Mouse (Mus musculus): Measurements from ENCODE around the gene Naa16. TPM values are rescaled to one million over a fixed set of nuclear protein-coding genes. Genes with fewer than 3 reads are reported as not detected.

Naa16 gene
- polyA plus RNA-seq, 1 experiment from 2014 or later, result 19.1 TPM

- WGBS, result 92% methylated on average over 6 of the region's 6 CpGs
- Histone ChIP-seq H3K4me3 (ENCODE audit: low read depth, low read length) (no peak overlapping the region), H3K9me3 (ENCODE audit: control insufficient read depth, low read length) (no peaks in the 10 kb centered on the region), H3K27ac (ENCODE audit: low read depth, low read length) (no peak overlapping the region), H3K27me3 (ENCODE audit: control insufficient read depth, insufficient read depth, low read length) (0 out of 2 replicates have a peak, but pooled peaks cover 5% of the 10 kb centered on the region), H3K4me1 (ENCODE audit: control insufficient read depth, insufficient read depth, low read length) (no peaks in the 10 kb centered on the region), H3K9ac (replicated peaks; ENCODE audit: low read depth, low read length) (no peak overlapping the region), H3K36me3 (ENCODE audit: control insufficient read depth, insufficient read depth, low read length) (no peaks in the 10 kb centered on the region), H3K4me2 (ENCODE audit: low read depth, low read length) (no peak overlapping the region)
- ATAC-seq (ENCODE audit: low read depth), result no peak
Measured at GRCm38 (mm10) chr14:79304873-79305464, 85.6 kb downstream of the Naa16 start.

DNA sequence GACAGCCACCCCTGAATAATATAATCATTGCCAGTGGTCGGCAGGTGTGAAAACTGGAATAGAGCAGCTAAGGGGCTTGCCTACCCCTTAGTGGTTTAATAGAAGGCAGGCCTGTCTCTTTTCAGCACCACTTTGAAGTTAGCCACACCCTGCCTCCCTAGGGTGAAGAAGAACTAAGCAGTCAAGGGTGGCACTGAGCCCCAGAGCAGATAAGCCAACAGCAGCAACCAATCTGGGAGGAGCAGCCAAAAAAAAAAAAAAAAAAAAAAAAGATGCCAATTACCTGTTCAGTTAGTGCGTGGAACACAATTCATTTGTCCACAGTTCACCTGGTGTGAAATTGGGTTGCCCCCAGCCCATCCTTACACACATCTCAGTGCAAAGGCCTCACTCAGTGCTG, 87.4 kb downstream of the Naa16 start:
- Histone ChIP-seq H3K27ac (ENCODE audit: low read depth, low read length) (no peak overlapping the region), H3K4me3 (ENCODE audit: low read depth, low read length) (no peak overlapping the region), H3K27me3 (ENCODE audit: control insufficient read depth, insufficient read depth, low read length) (0 out of 2 replicates have a peak, but pooled peaks cover 9% of the 10 kb centered on the region), H3K4me1 (ENCODE audit: control insufficient read depth, insufficient read depth, low read length) (no peaks in the 10 kb centered on the region), H3K36me3 (ENCODE audit: control insufficient read depth, insufficient read depth, low read length) (no peaks in the 10 kb centered on the region), H3K4me2 (ENCODE audit: low read depth, low read length) (no peak overlapping the region), H3K9me3 (ENCODE audit: control insufficient read depth, low read length) (no peaks in the 10 kb centered on the region), H3K9ac (replicated peaks; ENCODE audit: low read depth, low read length) (no peak overlapping the region)
- ATAC-seq (ENCODE audit: low read depth), result no peak
- WGBS, result 72% methylated on average over 2 of the region's 2 CpGs

GRCm38 (mm10) chr14:79301466-79301875, 89.1 kb downstream of the Naa16 start, which contains the start of gene Rgcc:
Gene Rgcc, minus strand, starts transcription at chr14:79301645.
- peak within 1 kb of the TSS; percentile 60 for H3K9ac ChIP-seq (replicated peaks; ENCODE audit: low read depth, low read length)
- H3K36me3 ChIP-seq (ENCODE audit: control insufficient read depth, insufficient read depth, low read length), result no peaks in the 10 kb centered on the region
- peak; percentile 97 for ATAC-seq (ENCODE audit: low read depth)
- H3K4me3 ChIP-seq (ENCODE audit: low read depth, low read length), result peak within 1 kb of the TSS; percentile 42
- no peaks in the 10 kb centered on the region for H3K9me3 ChIP-seq (ENCODE audit: control insufficient read depth, low read length)
- peak within 1 kb of the TSS; percentile 98 for H3K4me2 ChIP-seq (ENCODE audit: low read depth, low read length)
- 0 out of 2 replicates have a peak, but pooled peaks cover 9% of the 10 kb centered on the region for H3K27me3 ChIP-seq (ENCODE audit: control insufficient read depth, insufficient read depth, low read length)
- no peaks in the 10 kb centered on the region for H3K4me1 ChIP-seq (ENCODE audit: control insufficient read depth, insufficient read depth, low read length)
- under 1% methylated on average over 33 of the region's 34 CpGs for WGBS
- no peak within 1 kb of the TSS for H3K27ac ChIP-seq (ENCODE audit: low read depth, low read length)

- WGBS, result under 1% methylated on average over 52 of the region's 52 CpGs
- H3K4me2 ChIP-seq (ENCODE audit: low read depth, low read length), result peak overlapping the region; percentile 98
- H3K4me3 ChIP-seq (ENCODE audit: low read depth, low read length), result peak overlapping the region; percentile 42
- ATAC-seq (ENCODE audit: low read depth), result peak; percentile 48
- no peaks in the 10 kb centered on the region for H3K4me1 ChIP-seq (ENCODE audit: control insufficient read depth, insufficient read depth, low read length)
- no peaks in the 10 kb centered on the region for H3K9me3 ChIP-seq (ENCODE audit: control insufficient read depth, low read length)
- H3K27me3 ChIP-seq (ENCODE audit: control insufficient read depth, insufficient read depth, low read length), result 0 out of 2 replicates have a peak, but pooled peaks cover 9% of the 10 kb centered on the region
- H3K36me3 ChIP-seq (ENCODE audit: control insufficient read depth, insufficient read depth, low read length), result no peaks in the 10 kb centered on the region
- peak overlapping the region; percentile 60 for H3K9ac ChIP-seq (replicated peaks; ENCODE audit: low read depth, low read length)
- H3K27ac ChIP-seq (ENCODE audit: low read depth, low read length), result no peak overlapping the region
Measured at GRCm38 (mm10) chr14:79300641-79301350, 89.8 kb downstream of the Naa16 start.

- Histone ChIP-seq H3K9ac (replicated peaks; ENCODE audit: low read depth, low read length) (peak overlapping the region; percentile 60; the same call in 1 of the 2 replicates), H3K36me3 (ENCODE audit: control insufficient read depth, insufficient read depth, low read length) (no peaks in the 10 kb centered on the region), H3K9me3 (ENCODE audit: control insufficient read depth, low read length) (no peaks in the 10 kb centered on the region), H3K27me3 (ENCODE audit: control insufficient read depth, insufficient read depth, low read length) (0 out of 2 replicates have a peak, but pooled peaks cover 9% of the 10 kb centered on the region), H3K27ac (ENCODE audit: low read depth, low read length) (no peak overlapping the region), H3K4me3 (ENCODE audit: low read depth, low read length) (peak overlapping the region; percentile 42; the same call in 1 of the 2 replicates), H3K4me2 (ENCODE audit: low read depth, low read length) (peak overlapping the region; percentile 98), H3K4me1 (ENCODE audit: control insufficient read depth, insufficient read depth, low read length) (no peaks in the 10 kb centered on the region)
- ATAC-seq (ENCODE audit: low read depth), result no peak
- WGBS, result 17% methylated on average over 6 of the region's 6 CpGs
Measured at GRCm38 (mm10) chr14:79299796-79300195, 90.8 kb downstream of the Naa16 start.

- Histone ChIP-seq H3K9me3 (ENCODE audit: control insufficient read depth, low read length) (no peaks in the 10 kb centered on the region), H3K9ac (replicated peaks; ENCODE audit: low read depth, low read length) (no peak overlapping the region), H3K27ac (ENCODE audit: low read depth, low read length) (no peak overlapping the region), H3K36me3 (ENCODE audit: control insufficient read depth, insufficient read depth, low read length) (no peaks in the 10 kb centered on the region), H3K4me2 (ENCODE audit: low read depth, low read length) (peak overlapping the region; percentile 18; the same call in 1 of the 2 replicates), H3K4me1 (ENCODE audit: control insufficient read depth, insufficient read depth, low read length) (no peaks in the 10 kb centered on the region), H3K4me3 (ENCODE audit: low read depth, low read length) (peak overlapping the region; percentile 5; the same call in 1 of the 2 replicates), H3K27me3 (ENCODE audit: control insufficient read depth, insufficient read depth, low read length) (0 out of 2 replicates have a peak, but pooled peaks cover 9% of the 10 kb centered on the region)
- ATAC-seq (ENCODE audit: low read depth), result no peak
- WGBS, result 54% methylated on average over 4 of the region's 4 CpGs
Measured at GRCm38 (mm10) chr14:79299230-79299629, 91.3 kb downstream of the Naa16 start.

- Histone ChIP-seq H3K4me1 (ENCODE audit: control insufficient read depth, insufficient read depth, low read length) (no peaks in the 10 kb centered on the region), H3K27me3 (ENCODE audit: control insufficient read depth, insufficient read depth, low read length) (0 out of 2 replicates have a peak, but pooled peaks cover 9% of the 10 kb centered on the region), H3K9me3 (ENCODE audit: control insufficient read depth, low read length) (no peaks in the 10 kb centered on the region), H3K36me3 (ENCODE audit: control insufficient read depth, insufficient read depth, low read length) (no peaks in the 10 kb centered on the region), H3K4me3 (ENCODE audit: low read depth, low read length) (peak overlapping the region; percentile 5; the same call in 1 of the 2 replicates), H3K4me2 (ENCODE audit: low read depth, low read length) (peak overlapping the region; percentile 18; the same call in 1 of the 2 replicates), H3K9ac (replicated peaks; ENCODE audit: low read depth, low read length) (no peak overlapping the region), H3K27ac (ENCODE audit: low read depth, low read length) (no peak overlapping the region)
- no peak for ATAC-seq (ENCODE audit: low read depth)
- WGBS, result 76% methylated on average over 7 of the region's 7 CpGs
Measured at GRCm38 (mm10) chr14:79298314-79298992, 92.1 kb downstream of the Naa16 start.

DNA sequence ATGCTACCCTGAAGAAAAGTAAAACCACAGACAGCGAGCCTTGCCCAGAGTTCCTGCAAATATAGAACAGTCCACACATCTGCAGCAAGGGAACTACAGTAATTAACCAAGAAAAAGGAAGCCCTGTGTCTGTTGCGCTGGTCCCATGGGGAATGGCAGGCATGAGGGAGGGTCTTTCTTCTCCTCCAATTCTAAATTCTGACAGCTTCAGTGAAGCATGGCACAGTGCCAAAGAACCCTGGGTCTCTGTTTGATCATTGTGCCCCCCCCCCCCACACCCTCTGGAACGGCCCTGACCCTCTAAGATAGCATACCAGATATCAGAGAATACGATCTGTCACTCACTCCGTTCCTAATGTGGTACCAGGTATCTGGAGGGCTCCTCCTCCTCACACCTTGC, 93.7 kb downstream of the Naa16 start:
- 49% methylated on average over 5 of the region's 5 CpGs for WGBS
- H3K4me3 ChIP-seq (ENCODE audit: low read depth, low read length), result no peak overlapping the region
- no peaks in the 10 kb centered on the region for H3K9me3 ChIP-seq (ENCODE audit: control insufficient read depth, low read length)
- no peaks in the 10 kb centered on the region for H3K36me3 ChIP-seq (ENCODE audit: control insufficient read depth, insufficient read depth, low read length)
- H3K27ac ChIP-seq (ENCODE audit: low read depth, low read length), result no peak overlapping the region
- H3K4me1 ChIP-seq (ENCODE audit: control insufficient read depth, insufficient read depth, low read length), result no peaks in the 10 kb centered on the region
- H3K27me3 ChIP-seq (ENCODE audit: control insufficient read depth, insufficient read depth, low read length), result 0 out of 2 replicates have a peak, but pooled peaks cover 9% of the 10 kb centered on the region
- H3K9ac ChIP-seq (replicated peaks; ENCODE audit: low read depth, low read length), result no peak overlapping the region
- no peak for ATAC-seq (ENCODE audit: low read depth)
- H3K4me2 ChIP-seq (ENCODE audit: low read depth, low read length), result no peak overlapping the region
